Mouse (Mus musculus) liver, embryonic 14.5 days (tissue): Measurements from ENCODE around the gene Akap5. TPM values are rescaled to one million over a fixed set of nuclear protein-coding genes. Genes with fewer than 3 reads are reported as not detected.

Experiments
- ATAC-seq: fragments of 200-750 bp; cut with Nextera tagmentation; 2 replicates; pipeline ENCODE4 v1.8.0; 2017; ENCODE audit warnings: moderate number of reproducible peaks, mild to moderate bottlenecking, moderate library complexity; ENCODE audit not compliant: insufficient read depth
- DNase-seq, 3 experiments: peaks; one replicate each; pipeline ENCODE4 v3.0.0-alpha.2; 2012 to 2013; ENCODE audit warnings: low read depth in 3 of 3, low spot score in 3 of 3
- H3K27ac ChIP-seq: fragments of 300-500 bp; sonication (generic); 2 replicates; pipeline ENCODE4 v1.5.1; 2014; ENCODE audit warnings: moderate library complexity, mild to moderate bottlenecking, control low read depth, inconsistent platforms
- H3K27me3 ChIP-seq: fragments of 300-500 bp; sonication (generic); 2 replicates; pipeline ENCODE4 v1.6.1; 2014; ENCODE audit warnings: mild to moderate bottlenecking, low read length, moderate library complexity; ENCODE audit not compliant: control insufficient read depth, insufficient read depth
- H3K36me3 ChIP-seq: fragments of 300-500 bp; sonication (generic); replicated peaks from 2 replicates; pipeline ENCODE4 v1.6.1; 2014; ENCODE audit warnings: low read depth; ENCODE audit not compliant: control insufficient read depth, insufficient read depth
- H3K4me1 ChIP-seq, 2 experiments: fragments of 200-500 bp in 1 of 2; fragments of 300-500 bp in 1 of 2; sonication (generic) in 1 of 2; replicated peaks; 2 replicates each; pipeline ENCODE4 v1.6.1; 2012 to 2014; ENCODE audit warnings: antibody characterized with exemption in 1 of 2, inconsistent platforms in 1 of 2, low read length in 1 of 2; ENCODE audit not compliant: control insufficient read depth in 2 of 2, insufficient read depth in 2 of 2
- H3K4me2 ChIP-seq: fragments of 300-500 bp; sonication (generic); 2 replicates; pipeline ENCODE4 v1.6.1; 2014; ENCODE audit warnings: low read depth, mild to moderate bottlenecking, control low read depth, moderate library complexity
- H3K4me3 ChIP-seq, 2 experiments: fragments of 200-500 bp in 1 of 2; fragments of 300-500 bp in 1 of 2; sonication (generic) in 1 of 2; 2 replicates each; pipeline ENCODE4 v1.5.1; 2012 to 2014; ENCODE audit warnings: low read depth in 2 of 2, low read length in 2 of 2, mild to moderate bottlenecking in 2 of 2, control low read depth in 1 of 2, inconsistent platforms in 1 of 2, moderate library complexity in 1 of 2; ENCODE audit not compliant: insufficient read depth in 1 of 2
- H3K9ac ChIP-seq: fragments of 300-500 bp; sonication (generic); replicated peaks from 2 replicates; pipeline ENCODE4 v1.6.1; 2014; ENCODE audit warnings: mild to moderate bottlenecking, control low read depth, moderate library complexity
- H3K9me3 ChIP-seq: fragments of 300-500 bp; sonication (generic); 2 replicates; pipeline ENCODE4 v1.6.1; 2016; ENCODE audit warnings: low read length, mixed read lengths; ENCODE audit not compliant: control insufficient read depth
- CTCF ChIP-seq: IDR thresholded peaks from 2 replicates; pipeline ENCODE4 v1.5.1; 2016; ENCODE audit warnings: antibody characterized with exemption, low read depth, control low read depth
- EP300 ChIP-seq: IDR thresholded peaks from 2 replicates; pipeline ENCODE4 v1.6.1; 2016; ENCODE audit warnings: antibody characterized with exemption, low read depth
- WGBS: fragments of 180-500 bp; shearing (Covaris S2); extraction: QIAGEN DNeasy Blood & Tissue Kit; methylation state at CpG from one replicate; pipeline ENCODE4 v1.1.7; 2014; ENCODE audit not compliant: insufficient replicate concordance; 5-methylcytosine and 5-hydroxymethylcytosine counted together
- polyA plus RNA-seq, 2 experiments: library from polyadenylated mRNA; depleted of rRNA in 1 of 2; stranded (reverse) in 1 of 2; unstranded in 1 of 2; fragments of >200 nt; fragmentation: Nextera tagmentation in 1 of 2; extraction: Ambion mirVana in 1 of 2; gene quantifications; 2 replicates each; pipeline versions ENCODE4 v1.2.1 to v1.2.3; 2012 to 2014

The Akap5 gene
- polyA plus RNA-seq, 2 experiments = 0.14 to 0.32 TPM

DNA sequence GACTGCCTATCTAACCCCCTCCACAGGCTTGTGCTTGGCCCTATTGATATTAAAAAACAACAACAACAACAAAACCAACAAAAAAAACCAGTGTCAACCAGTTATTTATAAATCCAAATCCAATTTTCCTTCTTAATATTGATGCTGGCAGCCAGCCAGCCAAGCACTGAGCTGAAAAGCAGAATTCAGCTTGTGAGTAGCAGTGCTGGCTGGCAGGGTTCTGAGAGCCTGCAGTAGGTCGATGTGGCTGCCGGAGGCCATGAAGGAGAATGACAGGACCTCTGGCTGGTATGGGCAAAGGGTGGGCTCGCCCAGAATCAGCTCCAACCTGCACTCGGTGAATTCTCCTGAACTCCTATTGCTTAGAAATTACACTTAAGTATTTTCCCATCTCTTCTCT lies 20.5 kb upstream of the Akap5 start:
- Histone ChIP-seq H3K36me3 (peaks cover 38% of the 10 kb centered on the region), H3K9me3 (no peaks in the 10 kb centered on the region), H3K27me3 (no peaks in the 10 kb centered on the region), H3K4me2 (no peak overlapping the region), H3K4me1 (no peaks in the 10 kb centered on the region), H3K9ac (no peak overlapping the region), H3K4me3 (no peak overlapping the region), H3K27ac (no peak overlapping the region)
- no peak for DNase-seq
- WGBS = 76% methylated on average over 4 of the region's 4 CpGs
- no peak for TF ChIP-seq EP300
- no peak for TF ChIP-seq CTCF
- ATAC-seq = no peak

DNA sequence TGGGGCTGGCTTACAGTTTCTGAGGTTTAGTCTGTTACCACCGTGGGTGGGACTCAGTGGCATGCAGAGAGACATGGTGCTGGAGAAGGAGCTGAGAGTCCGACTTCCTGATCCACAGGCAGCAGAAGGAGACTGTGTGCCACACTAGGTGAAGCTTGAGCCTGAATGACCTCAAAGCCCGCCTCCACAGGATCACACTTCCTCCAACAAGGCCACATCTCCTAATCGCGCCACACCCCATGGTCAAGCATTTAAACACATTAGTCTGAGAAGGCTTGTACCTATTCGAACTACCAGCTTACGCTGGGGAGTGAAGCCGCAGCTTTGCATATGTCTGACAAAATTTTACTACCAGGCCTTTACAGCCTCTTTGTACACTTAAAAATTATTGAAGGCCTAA lies 19.6 kb upstream of the Akap5 start:
- Histone ChIP-seq H3K4me2 (no peak overlapping the region), H3K9me3 (no peaks in the 10 kb centered on the region), H3K27me3 (no peaks in the 10 kb centered on the region), H3K4me1 (0 out of 4 replicates have a peak, but pooled peaks cover 0 to 2% of the 10 kb centered on the region in 2 experiments), H3K36me3 (peaks cover 39% of the 10 kb centered on the region), H3K27ac (no peak overlapping the region), H3K9ac (no peak overlapping the region), H3K4me3 (no peak overlapping the region)
- DNase-seq = no peak
- no peak for ATAC-seq
- WGBS = 76% methylated on average over 8 of the region's 8 CpGs
- TF ChIP-seq CTCF (no peak), EP300 (no peak)

DNA sequence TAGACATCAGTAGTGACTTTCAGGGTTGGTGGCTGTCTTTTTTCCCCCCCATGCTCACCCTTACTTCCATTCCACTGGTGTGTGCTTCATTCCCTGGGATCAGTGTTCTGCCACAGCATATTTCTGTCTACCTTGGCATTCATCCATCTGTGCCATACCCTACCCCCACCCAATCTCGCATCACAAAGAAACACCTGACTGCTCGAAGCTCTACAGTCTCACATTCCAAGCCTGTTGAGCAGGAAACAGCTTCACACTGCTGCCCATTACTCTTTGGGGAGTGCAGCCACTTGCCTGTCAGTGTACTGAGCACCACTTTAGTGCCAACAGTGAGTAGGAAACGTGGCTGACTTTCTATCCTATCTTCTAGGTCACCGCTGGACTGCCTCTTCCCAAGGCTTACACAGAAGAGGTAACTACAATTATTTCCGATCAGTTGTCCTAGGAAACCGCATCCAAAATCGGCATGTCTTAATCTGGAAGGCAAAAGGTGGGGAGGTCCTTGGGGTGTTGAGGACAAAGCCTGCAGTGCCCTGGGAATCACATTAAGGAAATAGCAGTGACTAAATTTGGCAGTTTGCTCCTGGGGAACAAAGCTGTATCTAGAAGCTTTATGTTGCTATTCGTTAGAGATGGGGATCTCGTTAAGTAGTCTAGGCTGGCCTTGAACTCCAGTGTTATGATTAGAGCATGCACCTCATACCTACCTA lies 17.7 kb upstream of the Akap5 start:
- Histone ChIP-seq H3K9ac (no peak overlapping the region), H3K4me3 (no peak overlapping the region), H3K27me3 (no peaks in the 10 kb centered on the region), H3K4me1 (peaks cover 0 to 10% of the 10 kb centered on the region in 2 experiments; a peak in 1 of 4 replicates), H3K27ac (no peak overlapping the region), H3K36me3 (peaks cover 36% of the 10 kb centered on the region), H3K4me2 (no peak overlapping the region), H3K9me3 (no peaks in the 10 kb centered on the region)
- ATAC-seq (no peak), DNase-seq (no peak)
- WGBS = 84% methylated on average over 9 of the region's 9 CpGs
- TF ChIP-seq CTCF (no peak), EP300 (no peak)

DNA sequence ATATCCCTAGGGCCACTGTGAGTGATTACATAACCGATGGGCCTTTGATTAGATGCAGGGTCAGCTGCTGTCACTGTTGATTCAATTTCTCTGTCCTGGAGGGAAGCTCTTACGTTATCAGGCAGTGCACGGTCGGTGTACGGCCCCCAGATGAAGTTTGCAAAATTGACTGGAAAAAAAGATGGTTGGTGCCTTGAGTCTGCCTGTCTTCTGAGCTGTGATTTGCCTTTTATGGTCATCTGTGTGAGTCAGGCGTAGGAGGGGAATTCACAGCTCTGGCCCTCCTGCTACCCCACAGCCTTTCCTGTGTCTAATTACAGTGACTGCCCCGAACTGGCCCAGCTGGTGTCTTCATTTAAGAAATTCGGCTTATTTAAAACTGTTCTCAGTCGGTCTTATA lies 16.7 kb upstream of the Akap5 start:
- DNase-seq (no peak), ATAC-seq (no peak)
- Histone ChIP-seq H3K4me3 (no peak overlapping the region), H3K9me3 (no peaks in the 10 kb centered on the region), H3K9ac (no peak overlapping the region), H3K4me1 (peaks cover 0 to 10% of the 10 kb centered on the region in 2 experiments; a peak in 1 of 4 replicates), H3K36me3 (peaks cover 31% of the 10 kb centered on the region), H3K27ac (no peak overlapping the region), H3K4me2 (no peak overlapping the region), H3K27me3 (no peaks in the 10 kb centered on the region)
- TF ChIP-seq CTCF (no peak), EP300 (no peak)
- 64% methylated on average over 9 of the region's 9 CpGs for WGBS

DNA sequence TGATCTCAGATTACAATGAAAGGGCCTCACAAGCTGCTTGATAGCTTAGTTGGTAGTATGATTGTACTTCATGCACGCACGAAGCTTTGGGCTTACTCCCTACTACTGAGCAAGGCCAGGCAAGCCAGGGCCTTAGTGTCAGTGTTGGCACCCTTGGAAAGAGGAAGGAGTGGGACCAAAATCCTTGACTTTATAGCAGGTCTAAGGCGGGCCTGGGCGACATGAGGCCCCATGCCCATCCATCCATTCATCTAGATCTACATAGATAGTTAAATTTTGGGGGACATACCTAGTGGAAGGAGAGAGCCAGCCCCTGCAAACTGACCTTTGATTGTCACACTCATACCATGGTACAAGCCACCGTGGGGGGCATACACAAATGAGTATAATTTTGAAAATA lies 16.3 kb upstream of the Akap5 start:
- H3K36me3 ChIP-seq = peaks cover 31% of the 10 kb centered on the region

More for the DNA sequence above, 16.3 kb upstream of the Akap5 start:
- WGBS = 76% methylated on average over 5 of the region's 5 CpGs
- DNase-seq (no peak), ATAC-seq (no peak)
- H3K9me3 ChIP-seq = no peaks in the 10 kb centered on the region
- no peak overlapping the region for H3K9ac ChIP-seq
- no peak overlapping the region for H3K27ac ChIP-seq
- TF ChIP-seq EP300 (no peak), CTCF (no peak)
- no peak overlapping the region for H3K4me2 ChIP-seq
- H3K4me3 ChIP-seq = no peak overlapping the region
- H3K4me1 ChIP-seq = peaks cover 0 to 10% of the 10 kb centered on the region in 2 experiments; a peak in 1 of 4 replicates
- no peaks in the 10 kb centered on the region for H3K27me3 ChIP-seq
